Mouse (Mus musculus) midbrain, postnatal 0 days (tissue): ENCODE measurements around the gene Epgn. TPM values are rescaled to one million over a fixed set of nuclear protein-coding genes. Genes with fewer than 3 reads are reported as not detected.

Source experiments
- ATAC-seq: fragments of 200-750 bp; cut with Nextera tagmentation; 2 replicates; pipeline ENCODE4 v1.8.0; 2017; ENCODE audit warnings: moderate number of reproducible peaks, mild to moderate bottlenecking, moderate TSS enrichment, moderate library complexity; ENCODE audit not compliant: low FRiP score
- DNase-seq: peaks from one replicate; pipeline ENCODE4 v3.0.0-alpha.2; 2015; ENCODE audit warnings: low spot score
- H3K27ac ChIP-seq: fragments of 300-500 bp; sonication (generic); 2 replicates; pipeline ENCODE4 v1.5.1; 2014; ENCODE audit warnings: low read depth, mild to moderate bottlenecking, low read length, mixed read lengths
- H3K27me3 ChIP-seq: fragments of 300-500 bp; sonication (generic); 2 replicates; pipeline ENCODE4 v1.6.1; 2014; ENCODE audit warnings: low read length, control low read depth, mixed read lengths; ENCODE audit not compliant: insufficient read depth
- H3K36me3 ChIP-seq: fragments of 300-500 bp; sonication (generic); 2 replicates; pipeline ENCODE4 v1.6.1; 2014; ENCODE audit warnings: low read length, control low read depth, mixed read lengths; ENCODE audit not compliant: insufficient read depth
- H3K4me1 ChIP-seq: fragments of 300-500 bp; sonication (generic); 2 replicates; pipeline ENCODE4 v1.6.1; 2014; ENCODE audit warnings: mild to moderate bottlenecking, control low read depth, antibody characterized with exemption, low read length, mixed read lengths; ENCODE audit not compliant: insufficient read depth
- H3K4me2 ChIP-seq: fragments of 300-500 bp; sonication (generic); 2 replicates; pipeline ENCODE4 v1.6.1; 2014; ENCODE audit warnings: low read depth, mild to moderate bottlenecking, low read length, mixed read lengths; ENCODE audit not compliant: poor library complexity, severe bottlenecking
- H3K4me3 ChIP-seq: fragments of 300-500 bp; sonication (generic); 2 replicates; pipeline ENCODE4 v1.5.1; 2014; ENCODE audit warnings: low read depth, mild to moderate bottlenecking, low read length, moderate library complexity
- H3K9ac ChIP-seq: fragments of 300-500 bp; sonication (generic); replicated peaks from 2 replicates; pipeline ENCODE4 v1.6.1; 2014; ENCODE audit warnings: mild to moderate bottlenecking, low read length, moderate library complexity, mixed read lengths; ENCODE audit not compliant: poor library complexity, severe bottlenecking
- H3K9me3 ChIP-seq: fragments of 300-500 bp; sonication (generic); 2 replicates; pipeline ENCODE4 v1.6.1; 2016; ENCODE audit warnings: low read length, control low read depth
- CTCF ChIP-seq: IDR thresholded peaks from 2 replicates; pipeline ENCODE4 v1.5.1; 2016; ENCODE audit warnings: antibody characterized with exemption, mild to moderate bottlenecking
- WGBS: fragments of 180-500 bp; shearing (Covaris S2); extraction: QIAGEN DNeasy Blood & Tissue Kit; methylation state at CpG from one replicate; pipeline ENCODE4 v1.1.7; 2014; 5-methylcytosine and 5-hydroxymethylcytosine counted together
- polyA plus RNA-seq: library from polyadenylated mRNA; unstranded; fragments of >200 nt; fragmentation: Nextera tagmentation; extraction: Ambion mirVana; gene quantifications from 2 replicates; pipeline ENCODE4 v1.2.1, GENCODE M21; 2015
- total RNA-seq: library from RNA; depleted of rRNA; stranded (reverse); fragments of >200 nt; gene quantifications from 2 replicates; pipeline ENCODE4 v1.2.3, GENCODE M21; 2014

The Epgn gene
- total and polyA plus RNA-seq, 2 experiments from 2014 or later = 0.16 TPM; not detected in 1

GRCm38 (mm10) chr5:91015216-91015615, 12.0 kb upstream of the Epgn start:
- Histone ChIP-seq H3K9ac (no peak overlapping the region), H3K27ac (no peak overlapping the region), H3K9me3 (no peaks in the 10 kb centered on the region), H3K27me3 (no peaks in the 10 kb centered on the region), H3K36me3 (no peaks in the 10 kb centered on the region), H3K4me1 (no peaks in the 10 kb centered on the region), H3K4me2 (no peak overlapping the region), H3K4me3 (no peak overlapping the region)
- no peak for DNase-seq
- ATAC-seq = no peak
- WGBS = 91% methylated on average over 10 of the region's 10 CpGs
- no peak for TF ChIP-seq CTCF

GRCm38 (mm10) chr5:91023114-91023513, 4.2 kb upstream of the Epgn start:
- H3K36me3 ChIP-seq = no peaks in the 10 kb centered on the region
- H3K27me3 ChIP-seq = no peaks in the 10 kb centered on the region
- H3K4me2 ChIP-seq = no peak overlapping the region
- H3K27ac ChIP-seq = no peak overlapping the region
- WGBS = 92% methylated on average over 8 of the region's 8 CpGs
- no peak overlapping the region for H3K4me3 ChIP-seq
- TF ChIP-seq CTCF = no peak
- H3K9me3 ChIP-seq = no peaks in the 10 kb centered on the region
- H3K9ac ChIP-seq = no peak overlapping the region
- no peak for ATAC-seq
- DNase-seq = no peak
- H3K4me1 ChIP-seq = no peaks in the 10 kb centered on the region

- DNase-seq (no peak), ATAC-seq (no peak)
- no peaks in the 10 kb centered on the region for H3K27me3 ChIP-seq
- WGBS = 86% methylated on average over 1 of the region's 1 CpGs
- H3K4me1 ChIP-seq = no peaks in the 10 kb centered on the region
- H3K9ac ChIP-seq = no peak overlapping the region
- H3K27ac ChIP-seq = no peak overlapping the region
- no peak for TF ChIP-seq CTCF
- no peaks in the 10 kb centered on the region for H3K9me3 ChIP-seq
- no peak overlapping the region for H3K4me3 ChIP-seq
- H3K36me3 ChIP-seq = no peaks in the 10 kb centered on the region
- no peak overlapping the region for H3K4me2 ChIP-seq
These were observed 576 bp downstream of the Epgn start for GRCm38 (mm10) chr5:91027840-91028239.

- no peak for DNase-seq
- no peak for TF ChIP-seq CTCF
- Histone ChIP-seq H3K4me1 (no peaks in the 10 kb centered on the region), H3K4me2 (no peak overlapping the region), H3K9ac (no peak overlapping the region), H3K4me3 (no peak overlapping the region), H3K9me3 (no peaks in the 10 kb centered on the region), H3K27me3 (no peaks in the 10 kb centered on the region), H3K36me3 (no peaks in the 10 kb centered on the region), H3K27ac (no peak overlapping the region)
- ATAC-seq = no peak
- WGBS = 93% methylated on average over 2 of the region's 2 CpGs
These were observed 3.4 kb downstream of the Epgn start for GRCm38 (mm10) chr5:91030629-91031028.

- no peaks in the 10 kb centered on the region for H3K4me1 ChIP-seq
- H3K4me2 ChIP-seq = no peak overlapping the region
- H3K4me3 ChIP-seq = no peak overlapping the region
- ATAC-seq = no peak
- H3K9me3 ChIP-seq = no peaks in the 10 kb centered on the region
- H3K27ac ChIP-seq = no peak overlapping the region
- TF ChIP-seq CTCF = no peak
- no peaks in the 10 kb centered on the region for H3K36me3 ChIP-seq
- H3K9ac ChIP-seq = no peak overlapping the region
- 89% methylated on average over 2 of the region's 2 CpGs for WGBS
- H3K27me3 ChIP-seq = no peaks in the 10 kb centered on the region
- no peak for DNase-seq
These were observed 8.1 kb downstream of the Epgn start for GRCm38 (mm10) chr5:91035341-91035740.

- Histone ChIP-seq H3K4me1 (no peaks in the 10 kb centered on the region), H3K27me3 (no peaks in the 10 kb centered on the region), H3K4me3 (no peak overlapping the region), H3K36me3 (no peaks in the 10 kb centered on the region), H3K9ac (no peak overlapping the region), H3K9me3 (no peaks in the 10 kb centered on the region), H3K27ac (no peak overlapping the region), H3K4me2 (no peak overlapping the region)
- ATAC-seq (no peak), DNase-seq (no peak)
- WGBS = 96% methylated on average over 4 of the region's 4 CpGs
- no peak for TF ChIP-seq CTCF
These were observed 9.4 kb downstream of the Epgn start for GRCm38 (mm10) chr5:91036628-91037027.

GRCm38 (mm10) chr5:91037756-91038155, 10.5 kb downstream of the Epgn start:
- 53% methylated on average over 2 of the region's 2 CpGs for WGBS
- TF ChIP-seq CTCF = no peak
- Histone ChIP-seq H3K9ac (no peak overlapping the region), H3K4me3 (no peak overlapping the region), H3K36me3 (no peaks in the 10 kb centered on the region), H3K9me3 (no peaks in the 10 kb centered on the region), H3K27ac (no peak overlapping the region), H3K4me1 (no peaks in the 10 kb centered on the region), H3K27me3 (no peaks in the 10 kb centered on the region), H3K4me2 (no peak overlapping the region)
- ATAC-seq (no peak), DNase-seq (no peak)
